Mouse (Mus musculus): ENCODE data around the gene G3bp1.

- TF ChIP-seq CTCF (IDR thresholded peaks at IDR 0.05; ENCODE audit: low read depth) = no peak
- no peak for TF ChIP-seq EP300 (IDR thresholded peaks at IDR 0.05; ENCODE audit: low read depth)
Measured at GRCm38 (mm10) chr11:55438031-55438430, 31.5 kb upstream of the G3bp1 start.

Data from liver, embryonic 14.5 days (tissue).